Mouse (Mus musculus) MEL (cell line): ENCODE results near the gene Parp9. TPM values are rescaled to one million over a fixed set of nuclear protein-coding genes. Genes with fewer than 3 reads are reported as not detected.

Source experiments
- DNase-seq: peaks from one replicate; pipeline ENCODE4 v3.0.0; 2011; ENCODE audit warnings: low read depth, low spot score
- H3K27ac ChIP-seq: 2 replicates; pipeline ENCODE4 v1.5.1; 2012; ENCODE audit warnings: low read depth, mild to moderate bottlenecking, control low read depth, low read length, moderate library complexity; ENCODE audit not compliant: control insufficient read depth
- H3K27me3 ChIP-seq, 2 experiments: fragments of 150-350 bp in 1 of 2; sonication (generic) in 1 of 2; 2 replicates each; pipeline ENCODE4 v1.6.1; 2012; ENCODE audit warnings: low read length in 2 of 2, mild to moderate bottlenecking in 2 of 2, improper control_type of control experiment in 1 of 2, moderate library complexity in 1 of 2; ENCODE audit not compliant: insufficient read depth in 2 of 2, control insufficient read depth in 1 of 2
- H3K36me3 ChIP-seq, 2 experiments: 2 replicates each; pipeline ENCODE4 v1.6.1; 2012 to 2014; ENCODE audit warnings: low read length in 2 of 2, improper control_type of control experiment in 1 of 2, inconsistent platforms in 1 of 2, mild to moderate bottlenecking in 1 of 2; ENCODE audit not compliant: insufficient read depth in 2 of 2, control insufficient read depth in 1 of 2
- H3K4me1 ChIP-seq, 2 experiments: fragments of 150-350 bp in 1 of 2; sonication (generic) in 1 of 2; 2 replicates each; pipeline ENCODE4 v1.6.1; 2012; ENCODE audit warnings: low read length in 2 of 2, improper control_type of control experiment in 1 of 2, mild to moderate bottlenecking in 1 of 2; ENCODE audit not compliant: insufficient read depth in 2 of 2, control insufficient read depth in 1 of 2
- H3K4me3 ChIP-seq, 2 experiments: fragments of 150-350 bp in 1 of 2; sonication (generic) in 1 of 2; 2 replicates each; pipeline ENCODE4 v1.5.1; 2012; ENCODE audit warnings: low read depth in 2 of 2, low read length in 2 of 2, mild to moderate bottlenecking in 2 of 2, moderate library complexity in 2 of 2, control low read depth in 1 of 2, improper control_type of control experiment in 1 of 2; ENCODE audit not compliant: control insufficient read depth in 1 of 2, insufficient read depth in 1 of 2
- H3K79me2 ChIP-seq: 2 replicates; pipeline ENCODE4 v1.6.1; 2012; ENCODE audit warnings: mild to moderate bottlenecking, low read length, moderate library complexity; ENCODE audit not compliant: control insufficient read depth, poor library complexity, insufficient read depth
- H3K9ac ChIP-seq: 2 replicates; pipeline ENCODE4 v1.6.1; 2012; ENCODE audit warnings: low read depth, mild to moderate bottlenecking, control low read depth, low read length, moderate library complexity; ENCODE audit not compliant: control insufficient read depth, poor library complexity, severe bottlenecking
- H3K9me3 ChIP-seq: fragments of 150-350 bp; sonication (generic); replicated peaks from 2 replicates; pipeline ENCODE4 v1.6.1; 2012; ENCODE audit warnings: mild to moderate bottlenecking, low read length, improper control_type of control experiment, moderate library complexity; ENCODE audit not compliant: insufficient read depth
- BHLHE40 ChIP-seq: IDR thresholded peaks from 2 replicates; pipeline ENCODE4 v1.6.1; 2012; ENCODE audit warnings: low read depth, mild to moderate bottlenecking, inconsistent platforms, low read length, improper control_type of control experiment, borderline replicate concordance
- CHD1 ChIP-seq: IDR thresholded peaks from 2 replicates; pipeline ENCODE4 v1.6.1; 2012; ENCODE audit warnings: low read depth, mild to moderate bottlenecking, inconsistent platforms, low read length, improper control_type of control experiment
- CHD2 ChIP-seq: IDR thresholded peaks from 2 replicates; pipeline ENCODE4 v1.6.1; 2011; ENCODE audit warnings: low read length, improper control_type of control experiment
- E2F4 ChIP-seq: IDR thresholded peaks from 2 replicates; pipeline ENCODE4 v1.6.1; 2011; ENCODE audit warnings: low read depth, low read length, improper control_type of control experiment, borderline replicate concordance
- EP300 ChIP-seq, 2 experiments: IDR thresholded peaks; 2 replicates each; pipeline ENCODE4 v1.6.1; 2011; ENCODE audit warnings: improper control_type of control experiment in 2 of 2, low read length in 2 of 2, low read depth in 1 of 2, mild to moderate bottlenecking in 1 of 2
- ETS1 ChIP-seq: IDR thresholded peaks from 2 replicates; pipeline ENCODE4 v1.6.1; 2012; ENCODE audit warnings: low read depth, mild to moderate bottlenecking, inconsistent platforms, low read length, improper control_type of control experiment, moderate library complexity
- GABPA ChIP-seq: IDR thresholded peaks from 2 replicates; pipeline ENCODE4 v1.6.1; 2012; ENCODE audit warnings: low read depth, mild to moderate bottlenecking, inconsistent platforms, low read length, improper control_type of control experiment, moderate library complexity
- GATA1 ChIP-seq: IDR thresholded peaks from 2 replicates; pipeline ENCODE4 v1.6.1; 2011; ENCODE audit warnings: low read depth, low read length, improper control_type of control experiment
- JUND ChIP-seq: IDR thresholded peaks from 2 replicates; pipeline ENCODE4 v1.6.1; 2011; ENCODE audit warnings: low read depth, mild to moderate bottlenecking, improper control_type of control experiment, low read length
- MAFK ChIP-seq: IDR thresholded peaks from 2 replicates; pipeline ENCODE4 v1.6.1; 2011; ENCODE audit warnings: low read depth, mild to moderate bottlenecking, low read length, improper control_type of control experiment, borderline replicate concordance
- MAX ChIP-seq: IDR thresholded peaks from 2 replicates; pipeline ENCODE4 v1.6.1; 2011; ENCODE audit warnings: low read length, improper control_type of control experiment
- MXI1 ChIP-seq: IDR thresholded peaks from 2 replicates; pipeline ENCODE4 v1.6.1; 2011; ENCODE audit warnings: mild to moderate bottlenecking, low read depth, low read length, improper control_type of control experiment
- MYB ChIP-seq: IDR thresholded peaks from 2 replicates; pipeline ENCODE4 v1.6.1; 2011; ENCODE audit warnings: mild to moderate bottlenecking, low read depth, low read length, improper control_type of control experiment
- MYC ChIP-seq: IDR thresholded peaks from 2 replicates; pipeline ENCODE4 v1.6.1; 2011; ENCODE audit warnings: low read depth, mild to moderate bottlenecking, low read length, improper control_type of control experiment, moderate library complexity
- NELFE ChIP-seq: IDR thresholded peaks from 2 replicates; pipeline ENCODE4 v1.6.1; 2011; ENCODE audit warnings: low read depth, low read length, improper control_type of control experiment
- NRF1 ChIP-seq: IDR thresholded peaks from 2 replicates; pipeline ENCODE4 v1.6.1; 2014; ENCODE audit warnings: low read depth, mild to moderate bottlenecking, inconsistent platforms, low read length, improper control_type of control experiment, moderate library complexity; ENCODE audit not compliant: poor library complexity, insufficient read depth, severe bottlenecking
- POLR2AphosphoS2 ChIP-seq: IDR thresholded peaks from 2 replicates; pipeline ENCODE4 v1.6.1; 2011; ENCODE audit warnings: low read length, improper control_type of control experiment
- POLR2AphosphoS5 ChIP-seq: IDR thresholded peaks from 2 replicates; pipeline ENCODE4 v1.6.1; 2012; ENCODE audit warnings: low read depth, borderline replicate concordance, mild to moderate bottlenecking, inconsistent platforms, low read length, moderate library complexity, mixed read lengths
- RAD21 ChIP-seq: IDR thresholded peaks from 2 replicates; pipeline ENCODE4 v1.6.1; 2011; ENCODE audit warnings: mild to moderate bottlenecking, low read depth, low read length, improper control_type of control experiment
- RCOR1 ChIP-seq: IDR thresholded peaks from 2 replicates; pipeline ENCODE4 v1.6.1; 2012; ENCODE audit warnings: low read depth, mild to moderate bottlenecking, inconsistent platforms, low read length, improper control_type of control experiment
- SMC3 ChIP-seq: IDR thresholded peaks from 2 replicates; pipeline ENCODE4 v1.6.1; 2011; ENCODE audit warnings: low read depth, low read length, improper control_type of control experiment
- TAL1 ChIP-seq: IDR thresholded peaks from 2 replicates; pipeline ENCODE4 v1.6.1; 2012; ENCODE audit warnings: mild to moderate bottlenecking, inconsistent platforms, low read length, moderate library complexity, mixed read lengths
- TBP ChIP-seq: IDR thresholded peaks from 2 replicates; pipeline ENCODE4 v1.8.0; 2011; ENCODE audit warnings: low read depth, low read length, improper control_type of control experiment
- TCF12 ChIP-seq: IDR thresholded peaks from 2 replicates; pipeline ENCODE4 v1.6.1; 2014; ENCODE audit warnings: low read depth, mild to moderate bottlenecking, inconsistent platforms, low read length, improper control_type of control experiment, moderate library complexity
- UBTF ChIP-seq: IDR thresholded peaks from 2 replicates; pipeline ENCODE4 v1.6.1; 2012; ENCODE audit warnings: low read depth, mild to moderate bottlenecking, inconsistent platforms, low read length, improper control_type of control experiment, moderate library complexity, borderline replicate concordance; ENCODE audit not compliant: insufficient read depth
- USF1 ChIP-seq: IDR thresholded peaks from 2 replicates; pipeline ENCODE4 v1.6.1; 2014; ENCODE audit warnings: low read depth, mild to moderate bottlenecking, inconsistent platforms, low read length, improper control_type of control experiment, moderate library complexity
- USF2 ChIP-seq, 2 experiments: IDR thresholded peaks; 2 replicates each; pipeline ENCODE4 v1.6.1; 2011 to 2012; ENCODE audit warnings: improper control_type of control experiment in 2 of 2, low read length in 2 of 2, borderline replicate concordance in 1 of 2, inconsistent platforms in 1 of 2, low read depth in 1 of 2, mild to moderate bottlenecking in 1 of 2; ENCODE audit not compliant: insufficient read depth in 1 of 2
- ZC3H11A ChIP-seq: IDR thresholded peaks from 2 replicates; pipeline ENCODE4 v1.6.1; 2012; ENCODE audit warnings: low read depth, mild to moderate bottlenecking, inconsistent platforms, low read length, improper control_type of control experiment
- ZKSCAN1 ChIP-seq: IDR thresholded peaks from 2 replicates; pipeline ENCODE4 v1.6.1; 2012; ENCODE audit warnings: low read depth, mild to moderate bottlenecking, inconsistent platforms, low read length, improper control_type of control experiment, moderate library complexity
- ZMIZ1 ChIP-seq: IDR thresholded peaks from 2 replicates; pipeline ENCODE4 v1.6.1; 2012; ENCODE audit warnings: low read depth, mild to moderate bottlenecking, inconsistent platforms, low read length, improper control_type of control experiment, moderate library complexity
- ZNF384 ChIP-seq: IDR thresholded peaks from 2 replicates; pipeline ENCODE4 v1.6.1; 2012; ENCODE audit warnings: low read depth, mild to moderate bottlenecking, inconsistent platforms, low read length, improper control_type of control experiment
- polyA plus RNA-seq, 2 experiments: library from polyadenylated mRNA; stranded (reverse) in 1 of 2; unstranded in 1 of 2; fragments of >175 nt in 1 of 2; fragments of >200 nt in 1 of 2; gene quantifications; 2 replicates each; pipeline versions ENCODE4 v1.2.1 to v1.2.4; 2012; ENCODE audit warnings: low replicate concordance in 2 of 2, low read depth in 1 of 2; ENCODE audit not compliant: insufficient read length in 2 of 2, insufficient read depth in 1 of 2, missing spikeins in 1 of 2
- total RNA-seq: library from RNA; depleted of rRNA; stranded (reverse); fragments of 300-350 nt; gene quantifications from 2 replicates; pipeline ENCODE4 v1.2.3, GENCODE M21; 2012

Parp9 gene
- total and polyA plus RNA-seq, 3 experiments: 3.4 to 5.3 TPM; not detected in 1

GRCm38 (mm10) chr16:35914301-35914700, 24.0 kb upstream of the Parp9 start:
- TF ChIP-seq MYB: no peak
- no peak for TF ChIP-seq ETS1
- TF ChIP-seq USF1: no peak
- no peak for TF ChIP-seq POLR2AphosphoS2
- no peak for TF ChIP-seq ZKSCAN1
- TF ChIP-seq MXI1: no peak
- no peak for TF ChIP-seq MYC
- TF ChIP-seq TCF12: no peak
- no peak for TF ChIP-seq SMC3
- no peak for TF ChIP-seq CHD2
- TF ChIP-seq UBTF: no peak
- TF ChIP-seq TBP: no peak
- TF ChIP-seq EP300 (IDR thresholded peaks at IDR 0.05; ENCODE audit: low read depth in 1 of 2, low read length in 2 of 2): no peak
- no peak for TF ChIP-seq USF2 (IDR thresholded peaks at IDR 0.05; ENCODE audit: borderline replicate concordance in 1 of 2, insufficient read depth in 1 of 2, low read depth in 1 of 2, low read length in 2 of 2)
- no peak for TF ChIP-seq BHLHE40
- no peak for TF ChIP-seq JUND
- no peak for TF ChIP-seq RCOR1
- no peak for TF ChIP-seq ZNF384
- TF ChIP-seq MAX: no peak
- H3K36me3 ChIP-seq: no peaks in the 10 kb centered on the region; a peak in 1 of 4 replicates
- H3K9me3 ChIP-seq: no peaks in the 10 kb centered on the region
- H3K4me3 ChIP-seq: no peak overlapping the region
- H3K79me2 ChIP-seq: no peaks in the 10 kb centered on the region
- H3K9ac ChIP-seq: no peak overlapping the region
- H3K27ac ChIP-seq: no peak overlapping the region
- 0 out of 4 replicates have a peak, but pooled peaks cover 0 to 2% of the 10 kb centered on the region in 2 experiments for H3K4me1 ChIP-seq
- no peaks in the 10 kb centered on the region for H3K27me3 ChIP-seq
- DNase-seq: no peak

GRCm38 (mm10) chr16:35918721-35919543, 19.3 kb upstream of the Parp9 start:
- H3K27me3 ChIP-seq: no peaks in the 10 kb centered on the region
- H3K27ac ChIP-seq: no peak overlapping the region

More at GRCm38 (mm10) chr16:35918721-35919543, 19.3 kb upstream of the Parp9 start:
- Histone ChIP-seq H3K79me2 (no peaks in the 10 kb centered on the region), H3K36me3 (peaks cover 0 to 5% of the 10 kb centered on the region in 2 experiments; a peak in 2 of 4 replicates), H3K9ac (no peak overlapping the region), H3K9me3 (no peaks in the 10 kb centered on the region), H3K4me1 (peaks cover 3 to 6% of the 10 kb centered on the region in 2 experiments; a peak in 1 of 4 replicates), H3K4me3 (no peak overlapping the region)
- DNase-seq: no peak
- TF ChIP-seq USF2 (IDR thresholded peaks at IDR 0.05; ENCODE audit: borderline replicate concordance in 1 of 2, insufficient read depth in 1 of 2, low read depth in 1 of 2, low read length in 2 of 2) (no peak), TAL1 (no peak), MYB (no peak), RAD21 (no peak), POLR2AphosphoS5 (no peak), NELFE (no peak), ZC3H11A (no peak), CHD1 (no peak), E2F4 (no peak), GATA1 (no peak), ZNF384 (no peak), GABPA (no peak), RCOR1 (no peak), ZMIZ1 (no peak), MAFK (no peak), NRF1 (no peak)
